Comparison of ENCODE assay signal across 7 mouse cellular contexts in the genomic region with DNA sequence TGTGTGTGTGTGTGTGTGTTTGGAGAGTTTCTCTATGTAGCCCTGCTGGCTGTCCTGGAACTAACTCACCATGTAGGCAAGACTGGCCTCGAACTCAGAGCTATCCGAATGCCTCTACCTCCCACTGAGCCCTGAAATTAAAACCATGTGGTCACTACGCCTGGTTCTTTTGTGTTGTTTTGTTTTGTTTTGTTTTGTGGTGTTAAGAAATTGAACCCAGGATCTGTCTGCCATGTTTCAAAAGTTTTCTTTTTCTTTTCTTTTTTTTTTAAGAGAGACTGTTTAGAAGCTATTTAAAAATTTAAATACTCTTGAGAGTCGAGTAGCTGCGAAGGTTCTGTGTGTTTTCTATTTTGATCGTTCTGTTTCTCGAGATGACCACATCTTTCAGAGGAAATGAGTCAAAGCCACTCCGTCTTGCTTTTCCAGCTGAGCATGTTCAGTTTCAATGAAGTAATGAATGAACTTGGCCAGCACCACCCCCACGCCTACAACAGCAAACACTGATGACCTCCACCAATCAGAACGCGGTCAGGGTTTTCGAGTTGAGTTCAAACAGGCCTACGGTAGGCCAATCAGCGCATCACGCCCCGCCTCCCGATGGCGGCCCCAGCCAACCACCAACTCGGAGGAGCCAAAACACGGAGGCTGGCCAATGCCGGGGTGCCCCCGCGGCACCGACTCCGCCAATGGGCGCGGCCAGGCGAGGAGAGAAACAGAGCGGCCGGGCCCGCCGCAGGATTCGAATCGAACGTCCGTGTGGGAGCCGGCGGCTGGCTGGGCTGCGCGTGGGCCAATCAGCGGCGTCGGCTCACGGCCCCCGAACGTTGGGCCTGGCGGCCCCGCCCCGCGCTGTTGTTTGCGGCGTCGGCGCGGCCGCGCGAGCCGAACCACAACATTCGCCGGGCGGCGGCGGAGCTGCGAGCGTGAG. TPM values are rescaled to one million over a fixed set of nuclear protein-coding genes. Genes with fewer than 3 reads are reported as not detected.
DNase-seq lines count a peak whose midpoint lies in the region; ATAC-seq lines count a peak whose summit lies in the region.

Ubald2 (plus strand) TSS at position 739 of the 931 bp plus-strand sequence.

- intact Hi-C loops in gastrocnemius, postnatal 36 days (cut with DNase I): loop anchor here (5.0 kb wide), 1 partner anchor 36 kb away; no protein-coding TSS in a partner anchor
- intact Hi-C loops in left cerebral cortex, postnatal 25 days (cut with DNase I): loop anchor here (1.0 kb wide), 1 partner anchor 20 kb away; the partner anchor contains the start of gene Rnf157

- no peaks in the 10 kb centered on the region for H3K27me3 ChIP-seq in intestine, embryonic 15.5 days (replicated peaks)
- H3K27me3 ChIP-seq in midbrain, embryonic 10.5 days (ENCODE audit: low read depth, poor library complexity, severe bottlenecking): peaks cover 15% of the 10 kb centered on the region; the same call in 1 of the 2 replicates

- peak within 1 kb of the TSS; percentile 94 for H3K27ac ChIP-seq in intestine, embryonic 15.5 days
- peak within 1 kb of the TSS; percentile 97 for H3K27ac ChIP-seq in midbrain, embryonic 10.5 days (replicated peaks)

- H3K4me3 ChIP-seq in intestine, embryonic 15.5 days (replicated peaks): peak within 1 kb of the TSS; percentile 73
- H3K4me3 ChIP-seq in midbrain, embryonic 10.5 days: peak within 1 kb of the TSS; percentile 95

- H3K9me3 ChIP-seq in intestine, embryonic 15.5 days: no peaks in the 10 kb centered on the region
- H3K9me3 ChIP-seq in midbrain, embryonic 10.5 days (replicated peaks): no peaks in the 10 kb centered on the region

- peaks cover 24% of the 10 kb centered on the region for H3K4me1 ChIP-seq in intestine, embryonic 15.5 days (replicated peaks)
- peaks cover 62% of the 10 kb centered on the region for H3K4me1 ChIP-seq in midbrain, embryonic 10.5 days

- peak within 1 kb of the TSS; percentile 71 for H3K4me2 ChIP-seq in intestine, embryonic 15.5 days (replicated peaks)

- peak; percentile 90 for ATAC-seq in intestine, embryonic 15.5 days

- H3K9ac ChIP-seq in intestine, embryonic 15.5 days: peak within 1 kb of the TSS; percentile 88

- H3K36me3 ChIP-seq in intestine, embryonic 15.5 days: peaks cover 16% of the 10 kb centered on the region
- peaks cover 28% of the 10 kb centered on the region for H3K36me3 ChIP-seq in midbrain, embryonic 10.5 days

- peak; percentile 100 for DNase-seq in adrenal gland, adult 2 months
- peak; percentile 99 for DNase-seq in embryo, embryonic 11.5 days (ENCODE audit: low read depth, low spot score)
- peak; percentile 97 to 99 for DNase-seq in gastrocnemius, postnatal 36 days
- peak; percentile 99 to 100 for DNase-seq in left cerebral cortex, postnatal 25 days (ENCODE audit: low spot score in 2 of 2)
- peak; percentile 100 for DNase-seq in midbrain, embryonic 10.5 days (ENCODE audit: low spot score)
- DNase-seq in right cerebral cortex, postnatal 4 days: peak; percentile 97

- 4% methylated on average over 58 of the region's 66 CpGs for WGBS in intestine, embryonic 15.5 days
- WGBS in midbrain, embryonic 10.5 days: 2% methylated on average over 66 of the region's 66 CpGs

RNA-seq across cellular contexts. Expression of gene Ubald2, which starts in this region (rescaled TPM):
- 10 to 100 TPM; 16.3 to 35.2 TPM for total RNA-seq in adrenal gland, adult 2 months (2021)
- polyA plus RNA-seq in adrenal gland, adult 2 months (2012; rRNA removed): 119 and 158 TPM in 2 replicates
- total RNA-seq in gastrocnemius, postnatal 36 days (2021): 10 to 100 TPM; 41.8 to 56.5 TPM
- polyA plus RNA-seq in intestine, embryonic 15.5 days (2015; fragmentation: Nextera tagmentation; extraction: Ambion mirVana): 48.8 and 50.7 TPM in 2 replicates
- 10 to 100 TPM; 31.3 to 33.7 TPM for total RNA-seq in left cerebral cortex, postnatal 25 days (2021)
- 37.5 and 40.9 TPM in 2 replicates for polyA plus RNA-seq in midbrain, embryonic 10.5 days (2016; fragmentation: Nextera tagmentation; extraction: Ambion mirVana)

Comparison
In these comparisons a context has a peak if more than half of its experiments do, and no peak if none do; other contexts are left out.
1. Peak in every context shown above with its lines: DNase-seq, ATAC-seq, H3K4me3 ChIP-seq and H3K27ac ChIP-seq.